ENCODE assay signal across 7 mouse cellular contexts in genomic region chr7:105569512-105570496, GRCm38 (mm10). TPM values are rescaled to one million over a fixed set of nuclear protein-coding genes. Genes with fewer than 3 reads are reported as not detected.
DNase-seq lines count a peak whose midpoint lies in the region; ATAC-seq and TF ChIP-seq lines count a peak whose summit lies in the region.

No protein-coding gene starts in this region.

- peak; percentile 68 for ATAC-seq in Patski
- ATAC-seq in embryonic facial prominence, embryonic 14.5 days (ENCODE audit: low read depth) = peak; percentile 14
- no peak for ATAC-seq in limb, embryonic 12.5 days (ENCODE audit: insufficient number of reproducible peaks, insufficient read depth, low FRiP score, low TSS enrichment, low read depth)

- CTCF ChIA-PET in Patski (lab: Charles Lee) = no interaction called here

- no peaks in the 10 kb centered on the region for H3K9me3 ChIP-seq in embryonic facial prominence, embryonic 14.5 days (ENCODE audit: control insufficient read depth, low read length)
- no peaks in the 10 kb centered on the region for H3K9me3 ChIP-seq in limb, embryonic 12.5 days

- DNase-seq in Muller cell, postnatal 12 days (ENCODE audit: inconsistent ontology term) = peak; percentile 51
- DNase-seq in Patski (ENCODE audit: low read depth, low spot score) (no peak), liver (no peak)
- peak; percentile 29 for DNase-seq in embryonic facial prominence, embryonic 14.5 days (ENCODE audit: low spot score)
- DNase-seq in spleen, postnatal 14 days (ENCODE audit: low spot score in 2 of 2) = no peak
- DNase-seq in thymus, postnatal 4 days = no peak

- POLR2A ChIA-PET in Patski (lab: Charles Lee) = interaction anchor here (0.6 to 1.6 kb wide), 3 partner anchors 11 to 72 kb away, joined by 3 to 8 read pairs (median 4); no protein-coding TSS in a partner anchor

- H3K27ac ChIP-seq in embryonic facial prominence, embryonic 14.5 days (replicated peaks; ENCODE audit: low read depth, low read length) = no peak overlapping the region; the same call in 1 of the 2 replicates
- H3K27ac ChIP-seq in limb, embryonic 12.5 days = peak overlapping the region; percentile 64; the same call in 1 of the 2 replicates

- H3K4me3 ChIP-seq in embryonic facial prominence, embryonic 14.5 days (ENCODE audit: low read depth, low read length) = no peak overlapping the region
- H3K4me3 ChIP-seq in limb, embryonic 12.5 days (replicated peaks) = no peak overlapping the region

- 33% methylated on average over 12 of the region's 12 CpGs for WGBS in embryonic facial prominence, embryonic 14.5 days
- 38% methylated on average over 12 of the region's 12 CpGs for WGBS in limb, embryonic 12.5 days

- H3K4me2 ChIP-seq in embryonic facial prominence, embryonic 14.5 days (ENCODE audit: low read depth, low read length) = 0 out of 2 replicates have a peak overlapping the region, but pooled peaks have one; percentile 8
- H3K4me2 ChIP-seq in limb, embryonic 12.5 days = peak overlapping the region; percentile 4; the same call in 1 of the 2 replicates

- in situ Hi-C loops in Patski (cut with MboI; ENCODE audit: low pct_unique_long_range_greater_than_20kb) = no loop called here

- H3K4me1 ChIP-seq in embryonic facial prominence, embryonic 14.5 days (ENCODE audit: control insufficient read depth, insufficient read depth, low read length) = peaks cover 12% of the 10 kb centered on the region; the same call in 1 of the 2 replicates
- peaks cover 26% of the 10 kb centered on the region for H3K4me1 ChIP-seq in limb, embryonic 12.5 days (replicated peaks)

- H3K27me3 ChIP-seq in Patski = no peaks in the 10 kb centered on the region
- no peaks in the 10 kb centered on the region for H3K27me3 ChIP-seq in embryonic facial prominence, embryonic 14.5 days (replicated peaks; ENCODE audit: control insufficient read depth, insufficient read depth, low read length)
- H3K27me3 ChIP-seq in limb, embryonic 12.5 days = no peaks in the 10 kb centered on the region

- H3K36me3 ChIP-seq in embryonic facial prominence, embryonic 14.5 days (ENCODE audit: control insufficient read depth, insufficient read depth, low read length) = peaks cover 45% of the 10 kb centered on the region
- peaks cover 59% of the 10 kb centered on the region for H3K36me3 ChIP-seq in limb, embryonic 12.5 days

- no peak overlapping the region for H3K9ac ChIP-seq in embryonic facial prominence, embryonic 14.5 days (ENCODE audit: low read depth, low read length)
- H3K9ac ChIP-seq in limb, embryonic 12.5 days (replicated peaks) = no peak overlapping the region

- no peak for TF ChIP-seq CTCF in Patski (IDR thresholded peaks at IDR 0.05)

RNA-seq across cellular contexts. Expression of gene Apbb1, which starts 11.6 kb away (rescaled TPM):
- polyA plus RNA-seq in Patski (2021) = 44.0 TPM
- polyA plus RNA-seq in embryonic facial prominence, embryonic 14.5 days (2014; fragmentation: Nextera tagmentation; extraction: Ambion mirVana) = 45.6 and 48.2 TPM in 2 replicates
- 62.7 and 66.4 TPM in 2 replicates for polyA plus RNA-seq in limb, embryonic 12.5 days (2016; fragmentation: Nextera tagmentation; extraction: Ambion mirVana)

RNA-seq across cellular contexts. Expression of gene Smpd1, which starts 15.6 kb away (rescaled TPM):
- 103 TPM for polyA plus RNA-seq in Patski (2021)
- polyA plus RNA-seq in embryonic facial prominence, embryonic 14.5 days (2014; fragmentation: Nextera tagmentation; extraction: Ambion mirVana) = 51.8 and 54.6 TPM in 2 replicates
- 29.9 and 31.4 TPM in 2 replicates for polyA plus RNA-seq in limb, embryonic 12.5 days (2016; fragmentation: Nextera tagmentation; extraction: Ambion mirVana)

RNA-seq across cellular contexts. Expression of gene Hpx, which starts 30.1 kb away (rescaled TPM):
- polyA plus RNA-seq in Patski (2021) = 0.54 TPM
- polyA plus RNA-seq in embryonic facial prominence, embryonic 14.5 days (2014; fragmentation: Nextera tagmentation; extraction: Ambion mirVana) = 0.38 and 0.40 TPM in 2 replicates
- polyA plus RNA-seq in limb, embryonic 12.5 days (2016; fragmentation: Nextera tagmentation; extraction: Ambion mirVana) = 0.23 and 0.37 TPM in 2 replicates

Comparison
In these comparisons a context has a peak if more than half of its experiments do, and no peak if none do; other contexts are left out.
1. DNase-seq: peak in Muller cell, postnatal 12 days (single experiment) and embryonic facial prominence, embryonic 14.5 days (single experiment); none in Patski (single experiment), spleen, postnatal 14 days (0 of 2), liver (single experiment) and thymus, postnatal 4 days (single experiment).